Mouse (Mus musculus) ES-E14 (cell line): ENCODE measurements around the gene Sirpb1a. TPM values are rescaled to one million over a fixed set of nuclear protein-coding genes. Genes with fewer than 3 reads are reported as not detected.
"Not testable (repeated sequence)": the region's sequence is repeated elsewhere in the genome, so short reads cannot be mapped to it uniquely, and the experiment has no call there.

Experiments used
- DNase-seq: peaks from one replicate; pipeline ENCODE4 v3.0.0-alpha.2; 2013; ENCODE audit warnings: low read depth, low spot score
- H3K27ac ChIP-seq: 2 replicates; pipeline ENCODE4 v1.5.1; 2012; ENCODE audit warnings: low read depth, mild to moderate bottlenecking, low read length, moderate library complexity, mixed read lengths; ENCODE audit not compliant: poor library complexity, insufficient read depth, severe bottlenecking
- H3K36me3 ChIP-seq: 2 replicates; pipeline ENCODE4 v1.6.1; 2012; ENCODE audit warnings: mild to moderate bottlenecking, low read length, moderate library complexity, mixed read lengths; ENCODE audit not compliant: control insufficient read depth, poor library complexity, insufficient read depth, severe bottlenecking
- H3K4me1 ChIP-seq, 2 experiments: fragments of 150-350 bp in 1 of 2; sonication (generic) in 1 of 2; 2 replicates each; pipeline ENCODE4 v1.6.1; 2012; ENCODE audit warnings: low read length in 2 of 2, mild to moderate bottlenecking in 1 of 2, mixed read lengths in 1 of 2; ENCODE audit not compliant: control insufficient read depth in 2 of 2, insufficient read depth in 2 of 2, poor library complexity in 1 of 2
- H3K4me3 ChIP-seq, 2 experiments: fragments of 150-350 bp in 1 of 2; sonication (generic) in 1 of 2; 2 replicates each; pipeline ENCODE4 v1.5.1; 2012; ENCODE audit warnings: low read length in 2 of 2, low read depth in 1 of 2, mild to moderate bottlenecking in 1 of 2, mixed read lengths in 1 of 2; ENCODE audit not compliant: insufficient read depth in 1 of 2, poor library complexity in 1 of 2, severe bottlenecking in 1 of 2
- H3K9ac ChIP-seq: 2 replicates; pipeline ENCODE4 v1.6.1; 2012; ENCODE audit warnings: low read depth, mild to moderate bottlenecking, low read length, mixed read lengths; ENCODE audit not compliant: poor library complexity, insufficient read depth, severe bottlenecking
- H3K9me3 ChIP-seq: fragments of 150-350 bp; sonication (generic); 2 replicates; pipeline ENCODE4 v1.6.1; 2012; ENCODE audit warnings: low read depth, mild to moderate bottlenecking, low read length; ENCODE audit not compliant: control insufficient read depth, insufficient read depth
- CHD2 ChIP-seq: IDR thresholded peaks from 2 replicates; pipeline ENCODE4 v1.6.1; 2014; ENCODE audit warnings: mild to moderate bottlenecking, low read depth, low read length, inconsistent platforms
- HCFC1 ChIP-seq: IDR thresholded peaks from 2 replicates; pipeline ENCODE4 v1.6.1; 2012; ENCODE audit warnings: low read length, inconsistent platforms, borderline replicate concordance; ENCODE audit not compliant: insufficient read depth
- MAFK ChIP-seq: IDR thresholded peaks from 2 replicates; pipeline ENCODE4 v1.6.1; 2014; ENCODE audit warnings: mild to moderate bottlenecking, low read depth, low read length, inconsistent platforms; ENCODE audit not compliant: insufficient read depth
- ZC3H11A ChIP-seq: IDR thresholded peaks from 2 replicates; pipeline ENCODE4 v1.6.1; 2012; ENCODE audit warnings: low read depth, mild to moderate bottlenecking, inconsistent platforms, low read length, borderline replicate concordance
- ZNF384 ChIP-seq: IDR thresholded peaks from 2 replicates; pipeline ENCODE4 v1.6.1; 2012; ENCODE audit warnings: low read depth, low read length, inconsistent platforms
- in situ Hi-C, 2 experiments: fragments of 600-800 bp; cut with MboI; formaldehyde crosslinking; loops; one replicate each; pipeline ENCODE4 v1.15.1; 2025; ENCODE audit warnings: low sequenced_read_pairs in 2 of 2, inconsistent platforms in 1 of 2; ENCODE audit not compliant: unreplicated experiment in 2 of 2
- total RNA-seq: library from RNA; depleted of rRNA; stranded (reverse); fragments of 300-350 nt; gene quantifications from 2 replicates; pipeline ENCODE4 v1.2.3, GENCODE M21; 2012

Sirpb1a gene
- total RNA-seq, 1 experiment, result not detected

DNA sequence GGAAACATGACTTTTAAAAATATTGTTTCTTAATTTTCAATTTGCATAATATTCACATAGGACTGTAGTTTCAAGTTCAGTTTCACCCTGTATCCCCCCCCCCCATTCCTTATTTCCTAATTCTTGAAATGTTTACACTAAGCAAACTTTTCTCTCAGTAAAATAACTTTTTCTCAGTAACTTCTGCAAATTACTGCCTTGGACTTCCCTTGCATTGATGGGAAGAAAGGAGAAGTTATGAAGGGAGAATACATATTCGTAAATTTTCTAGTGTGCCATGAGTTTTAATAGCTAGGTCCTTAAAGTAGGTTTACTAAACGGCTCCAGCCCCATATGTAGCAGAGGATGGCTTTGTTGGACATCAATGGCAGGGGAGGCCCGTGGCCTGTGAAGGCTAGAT lies 80.7 kb downstream of the Sirpb1a start:
- H3K36me3 ChIP-seq, in situ Hi-C loops, H3K9ac ChIP-seq, H3K4me3 ChIP-seq, H3K27ac ChIP-seq, H3K9me3 ChIP-seq, H3K4me1 ChIP-seq, DNase-seq: not testable (repeated sequence)

GRCm38 (mm10) chr3:15340287-15340686 lies 86.0 kb downstream of the Sirpb1a start:
- TF ChIP-seq CHD2 (no peak), HCFC1 (no peak), MAFK (no peak), ZNF384 (no peak), ZC3H11A (no peak)
- Histone ChIP-seq H3K9me3 (no peaks in the 10 kb centered on the region), H3K36me3 (no peaks in the 10 kb centered on the region), H3K9ac (no peak overlapping the region), H3K27ac (no peak overlapping the region), H3K4me1 (no peaks in the 10 kb centered on the region), H3K4me3 (no peak overlapping the region)
- DNase-seq, result no peak
- in situ Hi-C loops, result no loop called here

DNA sequence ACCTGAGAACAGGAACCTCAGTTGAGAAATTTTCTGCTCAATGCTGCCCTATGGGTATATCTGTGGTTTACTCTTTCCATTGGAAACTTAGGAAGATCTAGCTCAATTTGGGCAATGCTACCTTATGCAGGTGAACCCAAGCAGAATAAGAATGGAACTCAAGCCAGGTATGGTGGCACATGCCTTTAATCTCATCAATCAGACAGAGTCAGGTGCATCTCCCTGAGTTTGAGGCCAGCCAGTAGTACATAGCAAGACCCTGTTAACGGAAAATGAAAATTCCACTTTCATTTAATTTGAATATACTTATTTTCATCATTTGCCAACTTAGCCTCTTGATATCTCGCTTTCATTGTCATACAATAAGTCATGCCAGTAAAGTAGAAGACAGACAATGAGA lies 92.1 kb downstream of the Sirpb1a start:
- DNase-seq, result no peak
- in situ Hi-C loops, result no loop called here
- Histone ChIP-seq H3K36me3 (no peaks in the 10 kb centered on the region), H3K9ac (no peak overlapping the region), H3K9me3 (no peaks in the 10 kb centered on the region; the same call in 1 of the 2 replicates), H3K4me1 (no peaks in the 10 kb centered on the region), H3K27ac (no peak overlapping the region), H3K4me3 (no peak overlapping the region)
- TF ChIP-seq CHD2 (no peak), MAFK (no peak), ZC3H11A (no peak), ZNF384 (no peak), HCFC1 (no peak)

GRCm38 (mm10) chr3:15332063-15332462 lies 94.3 kb downstream of the Sirpb1a start, which contains the start of gene Gm9733:
TSS of gene Gm9733 (minus strand) at chr3:15332302.
- DNase-seq, result no peak

DNA sequence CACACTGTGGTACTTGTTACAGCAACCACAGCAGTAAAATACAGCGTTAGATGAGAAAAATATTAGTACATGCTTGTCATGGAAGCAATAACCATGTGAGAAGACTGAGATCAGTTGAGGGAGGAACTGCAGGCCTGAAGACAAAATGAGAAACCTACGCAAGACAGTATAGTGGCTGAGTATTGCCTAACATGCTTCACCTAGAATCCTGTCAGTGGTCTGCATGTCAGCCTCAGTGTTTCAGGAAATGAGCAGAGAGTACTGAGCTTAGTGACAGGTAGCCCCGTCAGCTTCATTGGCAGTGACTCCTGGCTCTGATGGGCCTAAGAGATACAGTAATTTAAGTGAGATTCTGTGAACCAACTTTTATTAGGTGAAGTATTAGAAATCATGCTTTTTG lies 94.8 kb downstream of the Sirpb1a start:
- Histone ChIP-seq H3K4me1 (no peaks in the 10 kb centered on the region), H3K4me3 (no peak overlapping the region), H3K9me3 (no peaks in the 10 kb centered on the region; the same call in 1 of the 2 replicates), H3K9ac (no peak overlapping the region), H3K36me3 (no peaks in the 10 kb centered on the region), H3K27ac (no peak overlapping the region)
- no peak for DNase-seq
- in situ Hi-C loops, result no loop called here
- TF ChIP-seq HCFC1, result no peak
- TF ChIP-seq CHD2, result no peak
- TF ChIP-seq ZC3H11A, result no peak
- no peak for TF ChIP-seq ZNF384
- TF ChIP-seq MAFK, result no peak

More at GRCm38 (mm10) chr3:15332063-15332462, 94.3 kb downstream of the Sirpb1a start, which contains the start of gene Gm9733:
- no peaks in the 10 kb centered on the region for H3K4me1 ChIP-seq
- H3K9me3 ChIP-seq, result no peaks in the 10 kb centered on the region; the same call in 1 of the 2 replicates
- in situ Hi-C loops, result no loop called here
- no peak within 1 kb of the TSS for H3K27ac ChIP-seq
- H3K36me3 ChIP-seq, result no peaks in the 10 kb centered on the region
- no peak within 1 kb of the TSS for H3K9ac ChIP-seq
- TF ChIP-seq ZC3H11A, result no peak
- no peak for TF ChIP-seq CHD2
- TF ChIP-seq HCFC1, result no peak
- TF ChIP-seq MAFK, result no peak
- H3K4me3 ChIP-seq, result no peak within 1 kb of the TSS
